Mouse (Mus musculus): Measurements from ENCODE around the gene Dnajb4. TPM values are rescaled to one million over a fixed set of nuclear protein-coding genes. Genes with fewer than 3 reads are reported as not detected.
"Not testable (repeated sequence)": the region's sequence is repeated elsewhere in the genome, so short reads cannot be mapped to it uniquely, and the experiment has no call there.

Dnajb4 gene
- polyA plus RNA-seq (2012; rRNA removed) = 3.5 and 3.7 TPM in 2 replicates

DNA sequence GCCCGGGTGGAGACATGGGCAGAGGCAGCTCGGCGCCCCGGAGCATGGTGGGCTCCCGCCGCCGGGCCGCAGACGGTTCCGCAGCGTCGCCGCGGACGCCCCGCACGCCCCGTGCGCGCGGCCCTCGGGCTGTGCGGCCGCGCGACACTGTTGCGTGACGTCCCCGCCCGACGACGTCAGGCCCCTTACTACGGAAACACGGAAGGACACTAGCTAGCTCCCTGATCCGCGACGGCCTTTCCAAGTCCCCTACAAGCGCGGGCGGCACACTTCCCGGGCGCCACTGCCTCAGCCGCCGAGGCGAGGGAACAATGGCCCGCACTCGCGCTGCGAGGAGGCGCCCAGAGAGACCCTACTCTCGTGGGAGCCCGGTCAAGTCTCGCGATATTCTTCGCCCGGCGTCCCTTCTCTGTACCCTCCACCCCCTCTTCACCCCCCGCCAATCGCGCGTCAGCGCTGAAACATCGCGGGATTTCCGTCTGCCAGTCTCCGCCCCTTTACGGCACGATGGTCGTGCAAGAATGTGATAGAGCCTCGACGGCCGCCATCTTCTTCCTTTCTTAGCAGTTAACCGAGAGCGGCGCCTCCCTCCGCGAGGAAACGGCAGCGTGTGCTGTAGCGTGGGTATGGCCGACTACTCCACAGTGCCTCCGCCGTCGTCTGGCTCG lies at the start of gene Dnajb4, which contains the start of gene Fubp1:
Dnajb4 (minus strand) TSS at position 336 of the 668 bp plus-strand sequence.
Fubp1 (plus strand) TSS at position 456 of the 668 bp plus-strand sequence.
- DNase-seq (ENCODE audit: low read depth, low spot score) = peak; percentile 98
- WGBS = under 1% methylated on average over 85 of the region's 85 CpGs

DNA sequence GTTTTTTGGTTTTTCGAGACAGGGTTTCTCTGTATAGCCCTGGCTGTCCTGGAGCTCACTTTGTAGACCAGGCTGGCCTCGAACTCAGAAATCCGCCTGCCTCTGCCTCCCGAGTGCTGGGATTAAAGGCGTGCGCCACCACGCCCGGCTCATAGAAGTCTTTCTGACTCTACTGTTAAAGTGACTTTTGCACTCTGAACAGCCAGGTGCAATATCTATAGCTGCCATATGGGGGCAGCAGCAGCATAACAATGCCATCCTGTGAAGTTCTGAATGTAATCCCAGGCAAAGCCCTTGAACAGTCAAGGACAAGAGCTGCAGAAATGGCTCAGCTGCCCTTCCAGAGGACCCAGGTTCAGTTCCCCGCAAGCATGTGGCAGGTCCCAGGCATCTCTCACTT lies 49.3 kb upstream of the Dnajb4 start:
- WGBS = 11% methylated on average over 9 of the region's 9 CpGs
- DNase-seq (ENCODE audit: low read depth, low spot score) = not testable (repeated sequence)

DNA sequence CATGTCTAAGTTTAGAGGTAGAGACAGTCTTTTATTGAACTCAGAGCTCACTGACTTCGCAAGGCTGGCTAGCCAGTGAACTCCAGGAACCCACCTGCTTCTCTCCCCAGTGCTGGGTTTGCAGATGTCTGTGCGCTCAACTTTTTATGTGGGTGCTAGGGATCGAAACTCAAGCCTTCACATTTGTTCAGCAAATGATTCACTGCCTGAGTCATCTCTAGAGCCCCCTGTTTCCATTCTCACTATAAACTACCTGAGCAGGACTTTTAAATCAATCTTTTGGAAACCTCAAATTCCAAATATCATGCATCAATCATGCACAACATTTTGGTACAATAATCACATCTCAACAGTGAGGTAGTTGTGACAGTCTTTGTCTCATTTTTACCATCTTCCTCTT lies 47.4 kb upstream of the Dnajb4 start:
- WGBS = 79% methylated on average over 3 of the region's 3 CpGs
- DNase-seq (ENCODE audit: low read depth, low spot score) = no peak

DNA sequence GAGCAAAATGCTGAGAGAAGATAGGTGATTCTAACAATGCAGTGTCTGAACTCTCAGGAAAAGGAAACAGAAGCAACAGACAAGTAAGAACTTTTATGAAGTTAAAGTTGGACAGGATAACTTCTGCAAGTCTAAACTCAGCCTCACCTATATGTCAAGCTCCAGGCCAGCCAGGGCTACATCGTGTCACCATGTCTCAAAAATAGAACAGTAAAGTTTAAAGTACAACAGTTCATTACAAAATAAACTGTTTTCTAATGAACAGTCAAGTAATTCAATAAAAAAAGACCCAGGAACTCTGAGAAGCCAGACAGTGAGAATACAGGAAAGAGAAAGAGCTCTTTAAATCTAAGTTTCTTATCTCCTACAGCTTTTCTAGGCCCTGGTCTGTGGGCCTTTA lies 40.4 kb upstream of the Dnajb4 start:
- no peak for DNase-seq (ENCODE audit: low read depth, low spot score)
- WGBS = 62% methylated on average over 1 of the region's 1 CpGs

DNA sequence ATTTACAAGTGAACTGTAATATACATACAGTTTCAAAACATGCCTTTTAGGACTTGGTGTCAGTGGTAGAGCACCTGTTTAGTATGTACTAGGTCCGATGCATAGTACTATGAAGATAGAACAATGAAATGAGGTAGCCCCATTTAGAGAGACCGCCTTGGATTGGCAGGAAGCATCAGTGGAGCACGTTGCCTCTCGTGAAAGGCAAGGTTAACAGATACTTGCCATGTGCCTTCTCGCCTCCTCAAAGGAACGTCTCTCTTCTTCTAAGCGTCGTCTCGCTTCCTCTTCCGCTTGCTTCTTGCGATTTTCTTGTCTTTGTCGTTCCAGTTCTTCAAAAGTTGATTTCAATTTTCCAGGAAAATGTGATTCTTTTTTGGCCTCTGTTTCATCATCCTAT lies 37.6 kb upstream of the Dnajb4 start:
- WGBS = 85% methylated on average over 12 of the region's 12 CpGs
- DNase-seq (ENCODE audit: low read depth, low spot score) = no peak

DNA sequence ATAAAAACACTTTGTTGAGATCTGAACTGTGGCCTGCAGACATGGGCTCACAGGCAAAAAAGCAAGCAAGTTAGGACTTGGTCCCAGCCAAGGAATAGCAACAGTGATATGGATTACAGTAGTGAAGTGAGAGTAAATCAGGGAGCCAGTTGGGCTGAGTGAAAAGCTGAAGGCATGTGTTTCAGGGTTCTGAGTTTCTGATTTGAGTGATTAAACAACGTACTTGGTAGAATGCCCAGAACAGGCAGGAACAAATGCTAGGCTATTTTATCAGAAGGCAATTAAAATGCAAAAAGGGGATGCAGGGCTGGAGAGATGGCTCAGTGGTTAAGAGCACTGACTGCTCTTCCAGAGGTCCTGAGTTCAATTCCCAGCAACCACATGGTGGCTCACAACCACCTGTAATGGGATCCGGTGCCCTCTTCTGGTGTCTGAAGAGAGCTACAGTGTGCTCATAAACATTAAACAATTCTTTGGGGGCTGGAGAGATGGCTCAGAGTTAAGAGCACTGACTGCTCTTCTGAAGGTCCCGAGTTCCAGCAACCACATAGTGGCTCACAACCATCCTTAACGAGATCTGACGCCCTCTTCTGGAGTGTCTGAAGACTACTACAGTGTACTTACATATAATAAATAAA lies 35.3 kb upstream of the Dnajb4 start:
- WGBS = 77% methylated on average over 5 of the region's 5 CpGs
- no peak for DNase-seq (ENCODE audit: low read depth, low spot score)

DNA sequence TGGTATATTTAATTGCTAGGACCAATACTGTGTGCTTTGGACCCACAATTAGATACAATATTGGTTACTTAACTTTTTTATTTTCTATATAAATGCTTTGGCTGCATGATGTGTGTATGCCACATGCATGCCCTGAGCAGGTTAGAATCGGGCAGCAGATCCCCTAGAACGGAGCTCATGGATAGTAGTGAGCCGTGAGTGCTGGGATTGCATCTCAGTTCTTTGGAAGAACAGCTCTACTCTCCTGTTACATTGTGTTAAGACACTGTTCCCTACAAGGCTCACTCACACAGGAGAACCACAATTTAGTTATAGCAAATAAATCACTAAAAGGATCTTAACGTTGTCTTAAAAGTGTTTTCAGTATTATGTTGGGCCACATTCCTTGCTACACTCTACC lies 33.2 kb upstream of the Dnajb4 start:
- no peak for DNase-seq (ENCODE audit: low read depth, low spot score)
- whole genome bisulfite sequencing = 75% methylated on average over 4 of the region's 4 CpGs

DNA sequence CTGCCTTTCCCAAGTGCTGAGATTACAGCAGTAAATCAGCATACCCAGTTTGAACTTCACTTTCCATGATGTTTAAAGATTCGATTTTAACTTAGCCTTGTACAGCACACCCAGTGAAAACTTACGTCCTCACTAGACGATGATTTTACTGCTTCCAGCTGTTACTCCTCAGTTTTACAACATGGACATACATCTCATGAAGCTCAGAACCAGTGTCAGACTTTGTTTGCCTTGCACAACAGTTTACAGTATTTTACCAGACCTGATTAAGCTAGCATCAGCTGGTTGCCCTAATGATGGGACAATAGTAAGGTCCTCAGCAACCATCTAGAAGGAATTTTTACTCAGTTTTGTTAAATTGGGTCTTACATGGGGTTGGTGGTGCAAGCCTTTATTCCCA lies 31.0 kb upstream of the Dnajb4 start:
- 17% methylated on average over 3 of the region's 3 CpGs for WGBS
- DNase-seq (ENCODE audit: low read depth, low spot score) = no peak

DNA sequence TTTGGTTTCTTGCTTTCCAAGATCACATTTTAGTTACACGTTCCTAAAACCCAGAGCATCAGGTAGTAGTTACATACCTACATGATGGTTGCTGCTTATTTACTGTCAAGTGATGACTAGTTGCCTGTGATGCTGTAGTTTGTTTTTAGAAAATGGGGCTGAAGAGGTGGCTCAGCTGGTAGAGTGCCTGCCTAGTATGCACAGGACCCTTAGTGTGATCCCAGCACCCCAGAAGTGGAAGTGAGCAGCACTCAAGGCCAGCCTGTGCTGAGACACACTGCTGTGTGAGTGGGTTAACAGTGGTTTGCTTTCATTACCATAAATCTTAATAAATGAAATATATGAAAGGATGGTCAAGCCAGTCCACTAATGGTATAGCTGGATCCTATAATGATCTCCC lies 29.5 kb upstream of the Dnajb4 start:
- 100% methylated on average over 1 of the region's 1 CpGs for WGBS
- DNase-seq (ENCODE audit: low read depth, low spot score) = no peak

DNA sequence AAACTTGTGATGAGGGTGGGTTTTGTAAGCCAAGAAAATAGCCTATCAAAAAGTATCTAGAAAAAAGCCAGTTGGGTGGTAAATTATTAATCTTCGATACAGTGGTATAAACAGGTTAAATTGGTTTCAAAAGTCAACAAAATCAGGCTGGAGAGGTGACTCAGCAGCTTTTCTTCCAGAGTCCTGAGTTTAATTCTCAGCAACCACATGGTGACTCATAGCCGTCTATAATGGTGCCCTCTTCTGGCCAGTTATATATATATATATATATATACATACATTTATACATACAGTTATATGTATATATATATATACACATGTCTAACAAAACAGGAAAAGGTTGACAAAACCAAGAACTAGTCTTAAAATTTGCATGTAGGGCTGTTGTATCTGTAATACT lies 28.7 kb upstream of the Dnajb4 start:
- WGBS = 14% methylated on average over 2 of the region's 2 CpGs
- DNase-seq (ENCODE audit: low read depth, low spot score) = peak; percentile 35

DNA sequence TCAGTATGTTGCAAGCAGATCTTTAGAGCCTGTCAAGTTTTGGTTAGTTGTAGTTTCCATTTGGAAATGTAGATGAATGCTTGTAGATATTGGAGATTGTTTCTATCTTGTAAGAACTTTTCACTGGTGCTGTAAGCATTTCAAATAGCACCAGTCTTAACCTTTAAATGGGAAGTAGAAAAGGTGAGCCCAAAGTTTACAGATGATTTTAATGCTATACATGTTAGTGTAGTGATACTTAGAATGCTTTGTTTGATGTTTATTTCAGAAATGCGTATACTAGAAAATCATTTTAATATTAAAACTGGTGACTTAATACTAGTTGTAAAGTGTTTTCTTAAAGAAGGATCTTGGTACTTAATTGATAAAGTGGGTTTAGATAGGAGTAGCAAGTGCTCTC lies 25.7 kb upstream of the Dnajb4 start:
- no peak for DNase-seq (ENCODE audit: low read depth, low spot score)
- 91% methylated on average over 1 of the region's 1 CpGs for WGBS

DNA sequence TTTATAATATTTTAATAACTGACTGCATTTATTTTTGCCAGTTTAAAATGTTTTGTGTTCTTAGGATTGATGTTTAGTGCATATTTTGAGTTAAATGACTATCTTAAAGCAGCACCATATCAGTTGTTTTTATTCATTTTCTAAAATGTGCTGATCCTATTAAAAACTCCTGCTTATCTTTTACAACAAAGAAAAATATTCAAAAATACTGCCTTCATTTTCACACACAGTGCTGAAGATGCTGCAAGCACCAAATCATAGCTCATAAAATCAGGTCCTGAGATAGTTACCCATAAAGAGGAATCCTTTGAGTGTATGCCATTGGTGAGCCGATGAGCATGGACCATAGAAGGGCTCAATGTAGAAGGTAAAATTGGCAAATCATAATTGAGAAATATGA lies 25.1 kb upstream of the Dnajb4 start:
- WGBS = 82% methylated on average over 1 of the region's 1 CpGs
- no peak for DNase-seq (ENCODE audit: low read depth, low spot score)

DNA sequence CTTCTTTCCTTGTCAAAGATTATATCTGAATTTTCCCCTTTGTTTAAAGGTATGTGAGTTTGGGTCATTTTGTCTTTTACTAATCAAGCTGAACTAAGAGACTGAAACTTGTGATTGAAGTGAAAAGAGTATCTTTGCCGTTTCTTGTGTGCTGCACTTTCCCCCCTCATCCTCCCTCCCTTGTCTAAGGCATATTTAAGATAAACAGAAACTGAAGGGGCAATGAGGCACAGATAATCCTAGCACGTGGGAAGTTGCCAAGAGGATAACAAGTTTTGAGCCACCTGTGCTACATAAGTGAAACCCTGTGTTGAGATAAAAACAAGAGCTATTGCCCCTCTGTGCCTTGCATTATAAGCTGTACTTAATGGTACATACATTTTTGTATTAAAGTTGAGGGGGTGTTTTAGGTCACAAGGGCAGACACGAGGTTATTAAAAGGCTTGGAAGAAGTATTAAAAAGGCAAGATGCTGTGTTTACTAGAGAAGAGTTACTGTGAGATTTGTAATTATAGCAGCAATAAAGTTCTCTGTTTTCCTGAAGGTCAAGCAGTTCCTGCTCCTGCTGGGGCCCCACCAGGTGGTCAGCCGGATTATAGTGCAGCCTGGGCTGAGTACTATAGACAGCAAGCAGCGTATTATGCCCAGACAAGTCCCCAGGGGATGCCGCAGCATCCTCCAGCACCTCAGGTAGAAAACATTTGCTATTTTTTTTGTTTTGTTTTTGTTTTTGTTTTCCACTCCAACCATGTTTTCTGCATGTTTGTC lies 21.4 kb upstream of the Dnajb4 start:
- 37% methylated on average over 6 of the region's 6 CpGs for WGBS
- no peak for DNase-seq (ENCODE audit: low read depth, low spot score)

DNA sequence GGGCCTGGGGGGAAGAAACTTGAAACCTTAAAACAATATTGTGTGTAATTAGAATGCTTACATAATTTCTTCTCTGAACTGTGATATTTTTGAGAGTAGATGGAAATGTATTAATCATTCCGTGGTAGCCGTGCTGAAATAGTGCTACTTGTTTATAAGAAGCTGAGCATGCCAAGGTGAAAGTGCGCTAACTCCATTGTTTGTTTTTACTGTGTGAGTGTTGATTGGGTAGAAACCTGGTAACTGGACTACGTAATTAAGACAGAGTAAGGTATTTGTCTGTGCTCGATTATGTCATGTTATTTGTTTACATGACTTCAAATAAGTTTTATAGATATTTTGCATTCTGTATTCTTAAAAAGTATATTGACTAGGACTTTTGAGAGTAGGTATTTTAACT lies 19.2 kb upstream of the Dnajb4 start:
- WGBS = 69% methylated on average over 5 of the region's 5 CpGs
- no peak for DNase-seq (ENCODE audit: low read depth, low spot score)

DNA sequence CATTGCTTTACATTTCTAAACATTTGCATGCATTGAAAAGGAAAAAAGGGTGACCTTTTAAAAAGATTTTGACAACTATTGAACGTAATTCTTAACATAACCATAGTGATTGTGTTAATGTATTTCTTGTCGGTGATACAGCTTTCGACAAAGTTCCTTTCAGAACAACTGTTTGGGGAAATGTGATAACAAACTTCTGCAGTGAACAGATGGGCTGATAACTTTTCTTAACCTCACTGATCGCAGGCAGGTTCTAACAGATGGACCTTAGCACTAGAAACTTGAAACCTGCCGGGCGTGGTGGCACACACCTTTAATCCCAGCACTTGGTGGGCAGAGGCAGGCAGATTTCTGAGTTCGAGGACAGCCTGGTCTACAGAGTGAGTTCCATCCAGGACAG lies 18.7 kb upstream of the Dnajb4 start:
- WGBS = 84% methylated on average over 7 of the region's 7 CpGs
- no peak for DNase-seq (ENCODE audit: low read depth, low spot score)

DNA sequence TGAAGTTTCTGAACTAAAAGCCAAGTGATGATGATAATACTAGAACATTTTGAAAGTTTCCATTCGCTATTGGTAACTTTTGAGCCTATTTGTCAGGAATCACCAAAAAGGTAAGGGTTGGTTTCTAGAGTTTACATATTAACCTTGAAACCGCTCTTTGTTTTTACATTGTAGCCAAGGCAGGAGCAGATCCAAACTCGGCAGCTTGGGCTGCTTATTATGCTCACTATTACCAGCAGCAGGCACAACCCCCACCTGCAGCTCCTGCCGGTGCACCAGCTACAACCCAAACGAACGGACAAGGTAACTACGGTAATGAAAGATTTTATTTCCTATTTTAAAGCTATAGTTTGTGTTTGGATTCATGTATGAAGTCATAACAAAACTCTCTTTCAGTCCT lies 15.8 kb upstream of the Dnajb4 start:
- no peak for DNase-seq (ENCODE audit: low read depth, low spot score)
- WGBS = 79% methylated on average over 7 of the region's 7 CpGs

DNA sequence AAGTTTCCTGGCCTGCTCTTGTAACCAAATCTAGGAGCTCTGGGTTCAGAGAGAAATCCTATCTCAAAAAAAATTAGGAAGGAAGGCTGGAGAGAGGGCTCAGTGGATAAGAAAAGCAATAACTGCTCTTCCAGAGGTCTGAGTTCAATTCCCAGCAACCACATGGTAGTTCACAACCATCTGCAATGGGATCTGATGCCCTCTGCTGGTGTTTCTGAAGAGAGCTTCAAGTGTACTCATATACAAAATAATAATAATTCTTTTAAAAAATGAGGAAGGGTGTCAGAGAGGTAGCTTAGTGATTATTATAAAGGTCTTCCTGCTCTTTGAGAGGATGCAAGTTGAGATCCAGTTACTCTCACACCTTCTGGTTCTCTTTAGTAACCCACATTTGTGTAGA lies 14.8 kb upstream of the Dnajb4 start:
- no peak for DNase-seq (ENCODE audit: low read depth, low spot score)

DNA sequence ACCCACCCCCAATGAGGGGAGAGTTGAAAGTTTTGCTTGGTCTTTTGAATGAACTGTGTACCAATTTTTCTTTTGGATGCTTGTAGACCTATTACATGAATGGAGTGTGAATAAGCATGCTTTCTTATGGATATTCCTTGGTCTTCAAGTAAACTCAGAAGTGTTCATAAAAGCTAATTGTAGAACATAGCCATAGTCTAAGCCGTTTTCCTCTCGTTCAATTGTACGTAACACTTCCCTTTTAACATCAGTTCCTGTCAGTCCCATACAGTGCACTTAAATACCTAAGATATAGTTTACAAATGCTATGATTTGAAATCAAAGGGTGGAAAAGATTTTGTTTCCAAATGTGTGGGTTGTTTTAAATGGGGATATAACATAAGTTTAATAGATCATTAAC lies 3.3 kb upstream of the Dnajb4 start:
- WGBS = 14% methylated on average over 3 of the region's 3 CpGs
- no peak for DNase-seq (ENCODE audit: low read depth, low spot score)

DNA sequence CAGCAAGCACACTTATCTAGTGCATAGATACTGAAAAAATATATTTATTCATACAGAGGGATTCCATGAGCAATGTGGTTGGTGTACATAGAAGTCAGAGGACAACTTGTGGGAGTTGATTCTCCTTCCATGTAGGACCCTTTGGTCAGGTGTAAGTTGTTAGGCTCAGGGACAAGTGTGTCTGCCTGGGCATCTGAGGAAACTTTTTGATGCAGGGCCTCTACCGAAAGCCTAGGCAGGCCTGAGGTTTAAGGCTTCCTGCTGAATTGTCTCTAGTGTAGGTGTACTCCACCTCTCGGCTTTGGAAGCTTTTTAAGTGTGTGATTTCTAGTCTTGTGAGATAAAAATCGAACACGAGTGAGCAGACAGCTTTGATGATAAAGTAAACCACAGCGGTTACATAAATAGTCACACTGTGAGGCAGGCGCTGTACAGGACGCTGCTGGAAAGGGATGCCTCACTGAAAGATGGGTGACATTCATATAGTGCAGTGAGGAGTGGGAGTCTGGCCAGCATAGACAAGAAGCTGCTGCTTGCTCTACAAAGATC lies 1.7 kb upstream of the Dnajb4 start:
- DNase-seq (ENCODE audit: low read depth, low spot score) = no peak
- WGBS = under 1% methylated on average over 7 of the region's 7 CpGs

DNA sequence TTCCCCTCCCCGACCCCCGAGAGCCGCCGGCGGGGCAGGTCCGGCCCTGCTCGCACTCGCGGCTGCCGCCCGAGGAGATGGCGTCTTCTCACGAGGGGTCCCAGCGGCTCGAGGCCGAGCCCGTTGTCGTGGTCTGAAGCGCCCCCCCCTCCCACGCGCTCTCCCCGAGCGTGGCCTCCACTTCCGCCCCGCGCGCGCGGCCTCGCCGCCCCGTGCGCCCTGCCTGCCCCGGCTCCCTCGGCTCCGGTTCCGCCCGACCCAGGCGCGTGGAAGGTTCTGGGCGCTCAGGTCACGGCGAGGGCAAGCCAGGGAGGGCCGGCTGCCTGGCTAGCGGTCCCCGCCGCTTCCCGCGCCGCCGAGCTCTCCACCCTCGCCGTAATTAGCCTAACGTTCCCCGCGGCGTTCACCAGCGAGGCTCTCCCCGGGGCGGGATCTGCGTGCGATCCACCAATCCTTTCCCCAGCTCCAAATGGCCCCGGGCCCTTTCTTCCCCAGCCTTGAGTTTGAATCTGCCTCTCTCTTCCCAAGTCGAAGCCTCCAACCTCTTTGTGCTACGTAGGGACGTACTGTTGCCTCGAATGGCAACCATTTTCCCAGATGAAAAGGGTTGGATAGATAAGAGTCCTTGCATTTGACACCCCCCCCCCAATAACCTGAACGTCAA lies 758 bp upstream of the Dnajb4 start:
- DNase-seq (ENCODE audit: low read depth, low spot score) = no peak
- WGBS = under 1% methylated on average over 67 of the region's 68 CpGs

Data from large intestine, adult 2 months (tissue).